Mouse (Mus musculus) kidney, embryonic 14.5 days (tissue): ENCODE results near the gene Scaf8. TPM values are rescaled to one million over a fixed set of nuclear protein-coding genes. Genes with fewer than 3 reads are reported as not detected.
"Not testable (repeated sequence)": the region's sequence is repeated elsewhere in the genome, so short reads cannot be mapped to it uniquely, and the experiment has no call there.

ENCODE experiments used
- ATAC-seq: fragments of 200-750 bp; cut with Nextera tagmentation; 2 replicates; pipeline ENCODE4 v1.8.0; 2017; ENCODE audit warnings: moderate number of reproducible peaks, mild to moderate bottlenecking, moderate TSS enrichment, moderate library complexity; ENCODE audit not compliant: low FRiP score, low TSS enrichment
- H3K27ac ChIP-seq: fragments of 300-500 bp; sonication (generic); 2 replicates; pipeline ENCODE4 v1.5.1; 2014; ENCODE audit warnings: low read depth, mild to moderate bottlenecking, low read length, moderate library complexity, mixed read lengths
- H3K27me3 ChIP-seq: fragments of 300-500 bp; sonication (generic); 2 replicates; pipeline ENCODE4 v1.6.1; 2014; ENCODE audit warnings: mild to moderate bottlenecking, low read length; ENCODE audit not compliant: control insufficient read depth, insufficient read depth
- H3K36me3 ChIP-seq: fragments of 300-500 bp; sonication (generic); 2 replicates; pipeline ENCODE4 v1.6.1; 2014; ENCODE audit warnings: low read length, mixed read lengths; ENCODE audit not compliant: control insufficient read depth, insufficient read depth
- H3K4me1 ChIP-seq: fragments of 300-500 bp; sonication (generic); 2 replicates; pipeline ENCODE4 v1.6.1; 2014; ENCODE audit warnings: low read length, mixed read lengths; ENCODE audit not compliant: control insufficient read depth, insufficient read depth
- H3K4me2 ChIP-seq: fragments of 300-500 bp; sonication (generic); replicated peaks from 2 replicates; pipeline ENCODE4 v1.6.1; 2014; ENCODE audit warnings: low read depth, mild to moderate bottlenecking, low read length
- H3K4me3 ChIP-seq: fragments of 300-500 bp; sonication (generic); 2 replicates; pipeline ENCODE4 v1.5.1; 2014; ENCODE audit warnings: mild to moderate bottlenecking, low read length
- H3K9ac ChIP-seq: fragments of 300-500 bp; sonication (generic); 2 replicates; pipeline ENCODE4 v1.6.1; 2014; ENCODE audit warnings: low read depth, mild to moderate bottlenecking, low read length, moderate library complexity
- H3K9me3 ChIP-seq: fragments of 300-500 bp; sonication (generic); 2 replicates; pipeline ENCODE4 v1.6.1; 2016; ENCODE audit warnings: low read length; ENCODE audit not compliant: control insufficient read depth
- WGBS: fragments of 180-500 bp; shearing (Covaris S2); extraction: QIAGEN DNeasy Blood & Tissue Kit; methylation state at CpG from one replicate; pipeline ENCODE4 v1.1.7; 2014; 5-methylcytosine and 5-hydroxymethylcytosine counted together
- polyA plus RNA-seq: library from polyadenylated mRNA; unstranded; fragments of >200 nt; fragmentation: Nextera tagmentation; extraction: Ambion mirVana; gene quantifications from 2 replicates; pipeline ENCODE4 v1.2.1, GENCODE M21; 2014

Scaf8 gene
- polyA plus RNA-seq, 1 experiment from 2014 or later: 35.9 TPM

DNA sequence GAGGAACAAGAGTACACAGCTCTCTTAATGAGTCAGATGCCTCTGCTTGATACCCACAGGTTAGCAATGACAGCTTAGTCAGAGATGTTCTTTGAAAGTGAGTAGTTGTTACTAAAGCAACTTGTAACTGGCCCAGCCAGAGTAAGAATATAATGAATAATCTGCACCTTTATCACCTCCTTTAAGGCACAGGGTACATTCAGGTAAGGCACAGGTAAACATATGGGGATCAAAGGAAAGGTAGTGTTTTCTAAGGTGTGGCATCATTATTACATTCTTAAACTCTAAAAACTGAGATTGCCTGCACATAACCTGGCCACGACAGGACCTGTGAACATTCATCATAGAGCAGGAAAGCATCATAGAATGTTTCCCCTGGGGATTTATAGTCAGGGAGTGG lies 9.8 kb upstream of the Scaf8 start:
- no peaks in the 10 kb centered on the region for H3K4me1 ChIP-seq
- no peaks in the 10 kb centered on the region for H3K9me3 ChIP-seq
- no peak overlapping the region for H3K9ac ChIP-seq
- H3K4me2 ChIP-seq: no peak overlapping the region
- H3K4me3 ChIP-seq: no peak overlapping the region
- H3K36me3 ChIP-seq: peaks cover 2% of the 10 kb centered on the region; the same call in 1 of the 2 replicates
- no peaks in the 10 kb centered on the region for H3K27me3 ChIP-seq
- no peak overlapping the region for H3K27ac ChIP-seq
- 92% methylated on average over 1 of the region's 1 CpGs for WGBS
- ATAC-seq: no peak

GRCm38 (mm10) chr17:3113737-3114357 lies 925 bp upstream of the Scaf8 start:
- Histone ChIP-seq H3K27ac (peak overlapping the region; percentile 99), H3K4me3 (peak overlapping the region; percentile 71), H3K36me3 (no peaks in the 10 kb centered on the region), H3K9me3 (no peaks in the 10 kb centered on the region), H3K4me1 (peaks cover 12% of the 10 kb centered on the region; the same call in 1 of the 2 replicates), H3K9ac (peak overlapping the region; percentile 95), H3K4me2 (peak overlapping the region; percentile 71), H3K27me3 (no peaks in the 10 kb centered on the region)
- ATAC-seq: no peak
- WGBS: 1% methylated on average over 16 of the region's 16 CpGs

DNA sequence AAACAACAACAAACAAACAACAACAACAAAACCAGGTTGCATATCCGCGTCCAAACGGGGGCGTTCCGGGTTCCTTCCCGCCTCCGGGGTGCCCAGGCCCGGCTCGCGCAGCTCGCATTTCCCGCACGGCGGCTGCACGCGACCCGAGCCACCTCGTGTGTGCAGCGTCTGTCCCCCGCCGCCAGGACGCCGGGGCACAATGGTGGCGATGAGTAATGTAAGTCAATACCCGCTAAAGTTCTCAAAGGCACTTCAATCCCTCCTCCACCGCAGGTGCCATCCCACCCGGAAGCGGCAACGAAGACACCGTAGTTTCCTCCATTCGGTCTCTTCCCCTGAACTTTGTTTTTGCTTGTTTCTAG lies 433 bp upstream of the Scaf8 start:
- ATAC-seq: peak; percentile 65
- Histone ChIP-seq H3K36me3 (no peaks in the 10 kb centered on the region), H3K4me1 (peaks cover 12% of the 10 kb centered on the region; the same call in 1 of the 2 replicates), H3K9ac (peak overlapping the region; percentile 95), H3K27me3 (no peaks in the 10 kb centered on the region), H3K27ac (peak overlapping the region; percentile 99), H3K4me2 (peak overlapping the region; percentile 71), H3K4me3 (peak overlapping the region; percentile 71), H3K9me3 (no peaks in the 10 kb centered on the region)
- 0% methylated on average over 31 of the region's 31 CpGs for WGBS

DNA sequence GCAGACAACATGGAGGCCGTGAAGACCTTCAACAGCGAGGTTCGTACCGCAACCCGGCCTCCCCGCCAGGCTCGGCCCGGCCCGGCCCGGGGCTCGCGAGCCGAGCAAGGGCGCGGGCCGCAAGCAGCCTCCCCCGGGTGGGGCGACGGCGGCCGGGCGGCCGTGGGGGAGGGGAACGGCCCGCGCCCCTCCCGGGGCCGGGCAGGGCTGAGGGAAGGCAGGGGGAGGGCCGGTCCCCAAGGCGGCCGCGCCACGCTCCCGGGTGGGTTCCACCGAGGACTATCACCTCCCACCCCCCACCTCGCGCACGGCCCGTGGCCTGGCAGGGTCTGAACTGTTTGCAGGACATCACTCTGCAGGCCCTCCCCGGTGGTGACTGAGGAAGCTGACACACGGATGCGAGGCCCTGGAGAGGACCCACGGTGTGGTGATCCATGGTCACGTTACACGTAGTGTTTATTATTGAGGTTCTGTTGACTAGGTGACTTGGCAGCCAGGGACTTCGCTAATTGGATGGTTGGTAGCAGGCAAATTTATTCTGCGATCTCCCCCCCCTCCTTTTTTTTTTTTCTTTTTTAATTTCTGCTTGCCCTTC lies 705 bp downstream of the Scaf8 start:
- H3K9me3 ChIP-seq: no peaks in the 10 kb centered on the region
- H3K4me3 ChIP-seq: peak overlapping the region; percentile 71
- peak overlapping the region; percentile 95 for H3K9ac ChIP-seq
- H3K27ac ChIP-seq: peak overlapping the region; percentile 99
- H3K27me3 ChIP-seq: no peaks in the 10 kb centered on the region
- WGBS: 0% methylated on average over 42 of the region's 47 CpGs
- peak overlapping the region; percentile 53 for H3K4me2 ChIP-seq
- H3K36me3 ChIP-seq: no peaks in the 10 kb centered on the region
- H3K4me1 ChIP-seq: peaks cover 12% of the 10 kb centered on the region; the same call in 1 of the 2 replicates
- ATAC-seq: peak; percentile 65

- H3K4me2 ChIP-seq, H3K36me3 ChIP-seq, H3K27ac ChIP-seq, ATAC-seq, H3K9ac ChIP-seq, H3K9me3 ChIP-seq, H3K27me3 ChIP-seq, H3K4me3 ChIP-seq: not testable (repeated sequence)
- H3K4me1 ChIP-seq: peaks cover 14% of the 10 kb centered on the region; the same call in 1 of the 2 replicates
- WGBS: 87% methylated on average over 8 of the region's 8 CpGs
Observed at GRCm38 (mm10) chr17:3120949-3121348, 6.2 kb downstream of the Scaf8 start.

DNA sequence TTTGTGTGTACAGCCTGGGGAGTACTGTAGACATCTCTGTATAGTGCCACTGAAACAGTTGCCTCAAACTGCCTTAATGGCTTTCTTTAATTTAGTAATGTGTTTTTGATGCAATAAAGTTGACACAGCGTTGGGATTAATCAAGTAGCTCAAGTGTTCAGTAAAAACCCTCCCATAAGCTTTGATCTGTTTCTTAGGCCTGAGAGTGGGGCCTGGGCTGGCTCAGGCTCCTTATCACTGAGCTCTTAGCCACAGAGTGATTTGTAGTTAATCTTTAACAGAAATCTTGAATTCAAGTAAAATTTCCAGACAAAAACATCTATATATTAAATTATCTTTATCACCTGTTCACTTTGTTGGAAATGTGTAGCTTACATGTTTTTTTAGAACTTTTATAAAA lies 8.8 kb downstream of the Scaf8 start:
- H3K9me3 ChIP-seq: not testable (repeated sequence)

GRCm38 (mm10) chr17:3128716-3129115 lies 13.9 kb downstream of the Scaf8 start:
- no peak overlapping the region for H3K9ac ChIP-seq
- H3K4me1 ChIP-seq: no peaks in the 10 kb centered on the region
- H3K9me3 ChIP-seq: no peaks in the 10 kb centered on the region
- 87% methylated on average over 1 of the region's 1 CpGs for WGBS
- H3K27me3 ChIP-seq: no peaks in the 10 kb centered on the region
- H3K4me3 ChIP-seq: no peak overlapping the region
- no peak for ATAC-seq
- H3K4me2 ChIP-seq: no peak overlapping the region
- peaks cover 13% of the 10 kb centered on the region; the same call in 1 of the 2 replicates for H3K36me3 ChIP-seq
- no peak overlapping the region for H3K27ac ChIP-seq

More for the DNA sequence above, 8.8 kb downstream of the Scaf8 start:
- not testable (repeated sequence) for ATAC-seq, H3K4me1 ChIP-seq, H3K4me3 ChIP-seq, H3K27ac ChIP-seq, H3K9ac ChIP-seq, H3K27me3 ChIP-seq, H3K36me3 ChIP-seq, H3K4me2 ChIP-seq
- WGBS: 50% methylated on average over 1 of the region's 1 CpGs

- no peaks in the 10 kb centered on the region for H3K27me3 ChIP-seq
- H3K27ac ChIP-seq: no peak overlapping the region
- no peak overlapping the region for H3K9ac ChIP-seq
- H3K4me3 ChIP-seq: no peak overlapping the region
- H3K9me3 ChIP-seq: no peaks in the 10 kb centered on the region
- H3K36me3 ChIP-seq: peaks cover 13% of the 10 kb centered on the region; the same call in 1 of the 2 replicates
- H3K4me1 ChIP-seq: no peaks in the 10 kb centered on the region
- H3K4me2 ChIP-seq: no peak overlapping the region
- no peak for ATAC-seq
- 91% methylated on average over 3 of the region's 3 CpGs for WGBS
Observed at GRCm38 (mm10) chr17:3129791-3130190, 15.0 kb downstream of the Scaf8 start.

DNA sequence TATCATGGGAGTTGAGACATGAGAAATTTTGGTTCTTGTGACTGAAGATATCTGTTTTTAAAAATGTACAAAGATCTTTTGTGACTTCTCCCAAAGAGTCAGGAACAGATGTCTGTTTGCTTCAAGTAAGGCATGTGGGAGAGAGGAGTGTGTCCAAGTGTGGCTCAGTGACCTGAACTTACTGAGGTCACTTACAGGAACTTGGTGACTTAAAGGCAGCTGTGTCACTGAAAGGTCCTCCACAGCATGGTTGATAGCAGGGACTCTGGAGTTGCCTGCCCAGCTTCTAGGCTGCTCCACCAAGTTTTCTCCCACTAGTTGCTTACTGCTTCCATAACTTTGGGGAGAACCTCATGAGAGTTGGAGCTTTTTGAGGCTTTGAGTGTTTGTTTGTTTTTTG lies 20.6 kb downstream of the Scaf8 start:
- H3K4me1 ChIP-seq: peaks cover 14% of the 10 kb centered on the region; the same call in 1 of the 2 replicates
- H3K36me3 ChIP-seq: peaks cover 11% of the 10 kb centered on the region; the same call in 1 of the 2 replicates
- no peak overlapping the region for H3K9ac ChIP-seq
- H3K4me2 ChIP-seq: no peak overlapping the region
- H3K27ac ChIP-seq: no peak overlapping the region
- no peaks in the 10 kb centered on the region for H3K27me3 ChIP-seq
- no peaks in the 10 kb centered on the region for H3K9me3 ChIP-seq
- no peak overlapping the region for H3K4me3 ChIP-seq
- ATAC-seq: no peak
